Mouse (Mus musculus): ENCODE data around the gene Nsmce1. TPM values are rescaled to one million over a fixed set of nuclear protein-coding genes. Genes with fewer than 3 reads are reported as not detected.

Nsmce1 gene
- polyA plus RNA-seq, 1 experiment from 2014 or later: 84.5 TPM

DNA sequence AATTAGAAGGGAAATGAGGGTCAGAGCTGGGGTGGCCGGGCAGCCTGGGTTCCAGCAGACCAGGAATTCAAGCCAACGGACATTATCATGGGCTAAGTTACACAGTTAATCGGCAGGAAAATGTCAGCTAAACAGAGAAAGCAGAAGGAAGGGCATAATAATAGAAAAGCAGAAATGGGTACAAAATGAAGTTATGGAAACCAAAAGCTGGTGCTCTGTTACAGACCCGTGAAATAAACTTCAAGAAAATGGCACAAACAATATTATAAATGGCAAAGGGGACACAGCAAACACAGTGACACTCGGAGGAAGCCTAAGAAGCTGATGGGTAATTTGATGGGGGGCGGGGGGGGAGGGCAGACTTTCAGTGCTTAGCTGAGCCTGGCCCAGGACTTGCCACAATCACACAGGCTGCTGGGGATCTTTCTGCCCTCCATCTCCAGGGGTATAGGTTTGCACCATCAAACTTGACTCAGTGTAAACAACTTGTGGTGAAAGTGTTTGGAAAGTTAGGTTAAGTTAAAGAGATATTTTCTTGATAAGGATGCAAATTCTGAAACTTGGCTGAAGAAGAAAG is 4.6 kb upstream of the Nsmce1 start:
- Histone ChIP-seq H3K4me2 (replicated peaks; ENCODE audit: low read depth) (no peak overlapping the region), H3K9me3 (ENCODE audit: control insufficient read depth) (no peaks in the 10 kb centered on the region), H3K4me3 (ENCODE audit: low read depth, low read length) (no peak overlapping the region), H3K36me3 (ENCODE audit: control insufficient read depth, insufficient read depth) (no peaks in the 10 kb centered on the region), H3K4me1 (replicated peaks; ENCODE audit: control insufficient read depth, insufficient read depth, low read length) (no peaks in the 10 kb centered on the region; the same call in none of the 2 replicates), H3K27me3 (replicated peaks; ENCODE audit: control insufficient read depth, insufficient read depth, low read length) (no peaks in the 10 kb centered on the region), H3K9ac (ENCODE audit: low read depth, low read length) (no peak overlapping the region), H3K27ac (ENCODE audit: low read depth, low read length) (no peak overlapping the region)
- TF ChIP-seq CTCF (IDR thresholded peaks at IDR 0.05; ENCODE audit: low read depth): no peak
- ATAC-seq: no peak
- 76% methylated on average over 6 of the region's 6 CpGs for WGBS

DNA sequence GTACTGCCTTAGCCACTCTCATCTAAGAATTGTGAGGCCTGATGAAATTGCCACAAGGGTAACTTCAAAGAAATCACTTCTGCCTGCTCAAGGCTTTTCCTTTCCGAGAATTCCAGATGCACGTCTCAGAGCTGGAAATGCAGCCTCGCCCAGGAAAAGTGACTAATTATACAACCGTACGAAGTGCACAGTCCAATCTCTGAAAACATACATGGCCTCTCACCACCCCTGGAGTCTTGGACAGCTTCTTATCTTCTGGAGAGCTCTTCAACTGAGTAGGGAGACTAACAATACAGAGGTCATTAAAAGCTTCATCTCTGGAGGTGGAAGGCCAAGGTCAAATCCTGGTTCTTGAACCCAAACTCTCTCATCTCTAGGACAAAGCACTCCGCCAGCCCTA is 1.2 kb upstream of the Nsmce1 start:
- Histone ChIP-seq H3K4me1 (replicated peaks; ENCODE audit: control insufficient read depth, insufficient read depth, low read length) (peaks cover 4% of the 10 kb centered on the region), H3K4me3 (ENCODE audit: low read depth, low read length) (no peak overlapping the region), H3K27ac (ENCODE audit: low read depth, low read length) (peak overlapping the region; percentile 78), H3K9me3 (ENCODE audit: control insufficient read depth) (no peaks in the 10 kb centered on the region), H3K9ac (ENCODE audit: low read depth, low read length) (no peak overlapping the region), H3K36me3 (ENCODE audit: control insufficient read depth, insufficient read depth) (no peaks in the 10 kb centered on the region; the same call in 1 of the 2 replicates), H3K27me3 (replicated peaks; ENCODE audit: control insufficient read depth, insufficient read depth, low read length) (no peaks in the 10 kb centered on the region), H3K4me2 (replicated peaks; ENCODE audit: low read depth) (peak overlapping the region; percentile 73; the same call in 1 of the 2 replicates)
- TF ChIP-seq CTCF (IDR thresholded peaks at IDR 0.05; ENCODE audit: low read depth): no peak
- peak; percentile 88 for ATAC-seq
- WGBS: 46% methylated on average over 6 of the region's 6 CpGs

DNA sequence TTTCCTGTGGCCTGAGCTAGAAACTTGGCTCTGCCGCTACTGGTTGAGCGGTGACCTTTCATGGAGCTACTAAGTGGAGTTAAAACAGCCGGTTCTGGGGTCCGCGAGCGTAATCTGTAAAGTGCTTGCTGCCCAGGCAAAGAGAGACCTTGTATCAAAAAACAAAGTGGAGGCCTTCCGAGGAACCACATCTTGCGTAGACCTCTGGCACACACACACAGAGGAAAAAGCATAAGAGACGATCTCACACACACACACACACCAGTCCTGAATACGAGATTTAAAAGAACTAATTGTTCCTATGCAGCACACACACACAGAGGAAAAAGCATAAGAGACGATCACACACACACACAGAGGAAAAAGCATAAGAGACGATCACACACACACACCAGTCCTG is 364 bp upstream of the Nsmce1 start:
- H3K27ac ChIP-seq (ENCODE audit: low read depth, low read length): peak overlapping the region; percentile 78
- peaks cover 4% of the 10 kb centered on the region for H3K4me1 ChIP-seq (replicated peaks; ENCODE audit: control insufficient read depth, insufficient read depth, low read length)
- no peaks in the 10 kb centered on the region for H3K27me3 ChIP-seq (replicated peaks; ENCODE audit: control insufficient read depth, insufficient read depth, low read length)
- peak overlapping the region; percentile 56 for H3K4me3 ChIP-seq (ENCODE audit: low read depth, low read length)
- peak overlapping the region; percentile 55 for H3K9ac ChIP-seq (ENCODE audit: low read depth, low read length)
- no peaks in the 10 kb centered on the region; the same call in 1 of the 2 replicates for H3K36me3 ChIP-seq (ENCODE audit: control insufficient read depth, insufficient read depth)
- H3K9me3 ChIP-seq (ENCODE audit: control insufficient read depth): no peaks in the 10 kb centered on the region
- TF ChIP-seq CTCF (IDR thresholded peaks at IDR 0.05; ENCODE audit: low read depth): no peak
- peak overlapping the region; percentile 73 for H3K4me2 ChIP-seq (replicated peaks; ENCODE audit: low read depth)
- no peak for ATAC-seq
- whole genome bisulfite sequencing: 19% methylated on average over 12 of the region's 12 CpGs

DNA sequence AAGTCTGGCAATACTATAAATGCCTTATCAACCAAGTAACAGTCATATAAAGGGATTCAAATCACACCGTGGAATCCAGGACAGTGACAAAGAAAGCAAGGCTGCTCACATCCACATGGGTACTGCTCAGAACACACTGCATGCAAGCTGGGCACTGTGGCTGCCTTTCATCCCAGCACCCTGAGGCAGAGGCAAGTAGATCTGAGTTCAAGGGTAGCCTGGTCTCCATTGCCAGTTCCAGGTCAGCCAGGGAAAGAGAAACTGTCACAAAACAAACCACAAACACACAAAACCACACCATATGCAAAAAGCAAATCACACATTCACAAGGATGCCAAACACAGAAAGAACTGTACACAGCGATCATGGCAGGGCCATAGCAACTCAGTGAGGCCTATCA is 1.8 kb downstream of the Nsmce1 start:
- no peak for ATAC-seq
- H3K9ac ChIP-seq (ENCODE audit: low read depth, low read length): no peak overlapping the region
- no peak overlapping the region for H3K4me2 ChIP-seq (replicated peaks; ENCODE audit: low read depth)
- no peak overlapping the region for H3K4me3 ChIP-seq (ENCODE audit: low read depth, low read length)
- H3K27me3 ChIP-seq (replicated peaks; ENCODE audit: control insufficient read depth, insufficient read depth, low read length): no peaks in the 10 kb centered on the region
- H3K27ac ChIP-seq (ENCODE audit: low read depth, low read length): no peak overlapping the region
- no peak for TF ChIP-seq CTCF (IDR thresholded peaks at IDR 0.05; ENCODE audit: low read depth)
- H3K9me3 ChIP-seq (ENCODE audit: control insufficient read depth): no peaks in the 10 kb centered on the region
- 75% methylated on average over 2 of the region's 2 CpGs for WGBS
- H3K4me1 ChIP-seq (replicated peaks; ENCODE audit: control insufficient read depth, insufficient read depth, low read length): peaks cover 4% of the 10 kb centered on the region
- H3K36me3 ChIP-seq (ENCODE audit: control insufficient read depth, insufficient read depth): peaks cover 18% of the 10 kb centered on the region

DNA sequence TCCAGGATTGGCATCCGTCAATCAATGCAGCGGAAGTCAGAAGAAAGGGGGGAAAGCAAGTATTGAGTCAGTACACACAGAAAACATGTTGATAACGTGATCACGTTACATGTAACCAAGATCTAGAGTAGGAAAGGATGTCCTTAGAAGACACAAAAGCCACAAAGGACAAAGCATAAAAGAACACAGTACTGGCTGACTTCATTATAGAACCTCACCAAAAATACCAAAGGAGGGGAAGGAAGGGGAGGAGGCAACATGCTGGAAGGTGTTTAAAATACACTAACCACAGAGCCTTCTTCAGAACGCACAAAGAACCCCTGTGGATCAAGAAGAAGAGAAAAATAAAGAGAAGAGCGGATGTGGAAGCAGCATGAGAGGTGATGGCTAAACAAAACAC is 2.7 kb downstream of the Nsmce1 start:
- no peak for TF ChIP-seq CTCF (IDR thresholded peaks at IDR 0.05; ENCODE audit: low read depth)

DNA sequence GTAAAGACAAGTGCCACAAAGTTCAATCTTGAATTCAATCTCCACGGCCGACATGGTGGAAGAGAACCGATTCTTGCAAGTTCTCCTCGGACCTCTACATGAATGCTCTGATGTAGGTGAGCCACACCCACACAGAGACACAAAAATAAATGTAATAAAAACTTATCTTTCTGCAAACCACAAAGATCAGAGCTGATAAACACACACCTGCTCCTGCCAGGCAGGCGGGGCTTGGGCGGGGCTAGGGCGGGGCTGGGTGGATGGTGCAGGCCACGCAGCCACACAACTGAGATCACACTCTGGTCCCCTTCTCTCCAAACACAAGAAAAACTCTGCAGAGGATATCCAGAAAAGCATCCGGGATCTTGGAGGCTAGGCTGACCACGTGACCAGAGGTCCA is 4.3 kb downstream of the Nsmce1 start:
- H3K9me3 ChIP-seq (ENCODE audit: control insufficient read depth): no peaks in the 10 kb centered on the region
- 63% methylated on average over 10 of the region's 10 CpGs for WGBS
- no peak for ATAC-seq
- H3K9ac ChIP-seq (ENCODE audit: low read depth, low read length): no peak overlapping the region
- H3K4me2 ChIP-seq (replicated peaks; ENCODE audit: low read depth): 0 out of 2 replicates have a peak overlapping the region, but pooled peaks have one; percentile 25
- H3K4me1 ChIP-seq (replicated peaks; ENCODE audit: control insufficient read depth, insufficient read depth, low read length): peaks cover 4% of the 10 kb centered on the region; the same call in 1 of the 2 replicates
- H3K36me3 ChIP-seq (ENCODE audit: control insufficient read depth, insufficient read depth): peaks cover 31% of the 10 kb centered on the region
- no peak overlapping the region for H3K27ac ChIP-seq (ENCODE audit: low read depth, low read length)
- no peaks in the 10 kb centered on the region for H3K27me3 ChIP-seq (replicated peaks; ENCODE audit: control insufficient read depth, insufficient read depth, low read length)
- H3K4me3 ChIP-seq (ENCODE audit: low read depth, low read length): no peak overlapping the region
- TF ChIP-seq CTCF (IDR thresholded peaks at IDR 0.05; ENCODE audit: low read depth): no peak

More for the DNA sequence above, 2.7 kb downstream of the Nsmce1 start:
- WGBS: 89% methylated on average over 6 of the region's 6 CpGs
- no peak overlapping the region for H3K4me3 ChIP-seq (ENCODE audit: low read depth, low read length)
- H3K9me3 ChIP-seq (ENCODE audit: control insufficient read depth): no peaks in the 10 kb centered on the region
- peaks cover 26% of the 10 kb centered on the region for H3K36me3 ChIP-seq (ENCODE audit: control insufficient read depth, insufficient read depth)
- ATAC-seq: no peak
- H3K27me3 ChIP-seq (replicated peaks; ENCODE audit: control insufficient read depth, insufficient read depth, low read length): no peaks in the 10 kb centered on the region
- H3K4me1 ChIP-seq (replicated peaks; ENCODE audit: control insufficient read depth, insufficient read depth, low read length): peaks cover 4% of the 10 kb centered on the region
- H3K27ac ChIP-seq (ENCODE audit: low read depth, low read length): no peak overlapping the region
- no peak overlapping the region for H3K4me2 ChIP-seq (replicated peaks; ENCODE audit: low read depth)
- no peak overlapping the region for H3K9ac ChIP-seq (ENCODE audit: low read depth, low read length)

Measured in intestine, postnatal 0 days (tissue).